Mouse (Mus musculus): Measurements from ENCODE around the gene Lpp. TPM values are rescaled to one million over a fixed set of nuclear protein-coding genes. Genes with fewer than 3 reads are reported as not detected.

The Lpp gene
- total RNA-seq, 2 experiments from 2014 or later: 6.9 to 7.5 TPM

GRCm38 (mm10) chr16:24788973-24789372, 395.7 kb downstream of the Lpp start:
- no peak for TF ChIP-seq CTCF (IDR thresholded peaks at IDR 0.05)
- Histone ChIP-seq H3K4me3 (no peak overlapping the region), H3K27ac (no peak overlapping the region)
- intact Hi-C loops (cut with DNase I): no loop called here
- no peak for DNase-seq (ENCODE audit: extremely low spot score in 1 of 2, low spot score in 2 of 2)

- intact Hi-C loops (cut with DNase I): no loop called here
- no peak for TF ChIP-seq CTCF (IDR thresholded peaks at IDR 0.05)
- Histone ChIP-seq H3K27ac (no peak overlapping the region), H3K4me3 (no peak overlapping the region)
- DNase-seq (ENCODE audit: extremely low spot score in 1 of 2, low spot score in 2 of 2): no peak
Observed at GRCm38 (mm10) chr16:24791387-24791786, 398.1 kb downstream of the Lpp start.

GRCm38 (mm10) chr16:24791984-24792383, 398.7 kb downstream of the Lpp start:
- H3K4me3 ChIP-seq: no peak overlapping the region
- DNase-seq (ENCODE audit: extremely low spot score in 1 of 2, low spot score in 2 of 2): no peak
- no peak overlapping the region for H3K27ac ChIP-seq
- TF ChIP-seq CTCF (IDR thresholded peaks at IDR 0.05): no peak
- intact Hi-C loops (cut with DNase I): no loop called here

DNA sequence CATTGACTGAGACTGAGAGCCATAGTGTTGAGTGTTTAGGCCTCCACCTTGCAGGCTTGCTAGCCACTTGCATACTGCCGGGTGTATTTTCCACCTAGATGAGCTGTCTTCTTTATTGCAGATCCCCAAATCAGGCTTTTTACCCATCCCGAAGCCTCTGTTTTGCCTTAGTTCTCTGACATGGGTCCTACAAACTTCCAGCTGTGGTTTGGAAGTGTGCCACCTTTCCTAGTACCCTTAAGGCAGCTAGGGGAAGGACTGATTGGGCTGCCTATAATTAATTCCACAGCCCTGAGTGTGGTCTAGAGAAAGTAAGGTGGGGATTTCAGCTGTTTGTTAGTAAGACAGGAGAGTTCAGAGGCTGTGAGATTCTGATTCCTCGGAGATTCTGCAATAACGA, 399.5 kb downstream of the Lpp start:
- H3K27ac ChIP-seq: no peak overlapping the region
- intact Hi-C loops (cut with DNase I): no loop called here
- TF ChIP-seq CTCF (IDR thresholded peaks at IDR 0.05): no peak
- H3K4me3 ChIP-seq: no peak overlapping the region
- no peak for DNase-seq (ENCODE audit: extremely low spot score in 1 of 2, low spot score in 2 of 2)

- H3K27ac ChIP-seq: no peak overlapping the region
- H3K4me3 ChIP-seq: no peak overlapping the region
- intact Hi-C loops (cut with DNase I): no loop called here
- no peak for DNase-seq (ENCODE audit: extremely low spot score in 1 of 2, low spot score in 2 of 2)
- TF ChIP-seq CTCF (IDR thresholded peaks at IDR 0.05): no peak
Observed at GRCm38 (mm10) chr16:24794665-24795064, 401.4 kb downstream of the Lpp start.

GRCm38 (mm10) chr16:24801355-24801754, 408.0 kb downstream of the Lpp start:
- Histone ChIP-seq H3K4me3 (no peak overlapping the region), H3K27ac (no peak overlapping the region)
- intact Hi-C loops (cut with DNase I): loop anchor here (10.0 kb wide), 1 partner anchor 513 kb away; no protein-coding TSS in a partner anchor
- no peak for DNase-seq (ENCODE audit: extremely low spot score in 1 of 2, low spot score in 2 of 2)
- TF ChIP-seq CTCF (IDR thresholded peaks at IDR 0.05): no peak

DNA sequence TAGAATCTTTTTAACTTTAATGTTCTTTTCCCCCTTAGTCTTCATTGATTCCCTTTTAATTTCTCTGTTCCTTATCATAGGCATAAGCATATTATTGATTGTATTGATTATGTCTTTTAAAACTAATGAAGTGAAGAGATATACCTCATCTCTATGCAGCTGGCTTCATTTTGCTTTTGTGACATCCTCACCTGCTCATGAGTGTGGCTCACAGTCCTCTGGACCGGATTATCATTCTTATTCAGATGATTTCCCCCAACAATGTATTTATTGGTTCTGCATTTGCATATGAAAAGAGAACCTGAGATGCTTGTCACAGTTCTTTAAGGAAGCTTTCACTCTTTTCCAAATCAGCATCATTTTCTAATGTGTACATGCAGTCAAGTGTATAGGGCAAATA, 408.5 kb downstream of the Lpp start:
- intact Hi-C loops (cut with DNase I): loop anchor here (10.0 kb wide), 1 partner anchor 513 kb away; no protein-coding TSS in a partner anchor
- TF ChIP-seq CTCF (IDR thresholded peaks at IDR 0.05): no peak
- H3K4me3 ChIP-seq: no peak overlapping the region
- no peak for DNase-seq (ENCODE audit: extremely low spot score in 1 of 2, low spot score in 2 of 2)
- H3K27ac ChIP-seq: no peak overlapping the region

DNA sequence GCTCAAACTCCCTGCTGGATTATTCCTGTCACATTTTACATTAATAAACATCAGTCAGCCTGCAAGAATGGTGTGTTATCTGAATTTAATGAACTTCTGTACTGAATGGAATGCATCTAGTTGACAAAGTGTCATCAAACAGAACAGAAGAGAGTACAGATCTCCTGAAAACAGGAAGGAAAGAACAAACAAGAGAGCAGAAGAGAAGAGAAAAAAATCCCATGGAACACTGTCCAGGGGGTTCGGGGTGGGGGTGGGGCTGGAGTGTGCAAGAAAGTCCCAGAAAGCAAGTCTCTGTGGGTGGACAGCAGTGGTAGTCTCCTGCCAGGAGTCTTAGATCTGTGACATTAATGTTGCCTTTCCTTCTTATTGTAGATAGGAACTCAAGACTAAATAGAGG, 412.8 kb downstream of the Lpp start:
- Histone ChIP-seq H3K27ac (no peak overlapping the region), H3K4me3 (no peak overlapping the region)
- no peak for DNase-seq (ENCODE audit: extremely low spot score in 1 of 2, low spot score in 2 of 2)
- TF ChIP-seq CTCF (IDR thresholded peaks at IDR 0.05): no peak
- intact Hi-C loops (cut with DNase I): loop anchor here (10.0 kb wide), 1 partner anchor 509 kb away; no protein-coding TSS in a partner anchor

- intact Hi-C loops (cut with DNase I): loop anchor here (10.0 kb wide), 1 partner anchor 507 kb away; no protein-coding TSS in a partner anchor
- no peak for TF ChIP-seq CTCF (IDR thresholded peaks at IDR 0.05)
- Histone ChIP-seq H3K4me3 (no peak overlapping the region), H3K27ac (no peak overlapping the region)
- no peak for DNase-seq (ENCODE audit: extremely low spot score in 1 of 2, low spot score in 2 of 2)
Observed at GRCm38 (mm10) chr16:24807565-24807964, 414.3 kb downstream of the Lpp start.

DNA sequence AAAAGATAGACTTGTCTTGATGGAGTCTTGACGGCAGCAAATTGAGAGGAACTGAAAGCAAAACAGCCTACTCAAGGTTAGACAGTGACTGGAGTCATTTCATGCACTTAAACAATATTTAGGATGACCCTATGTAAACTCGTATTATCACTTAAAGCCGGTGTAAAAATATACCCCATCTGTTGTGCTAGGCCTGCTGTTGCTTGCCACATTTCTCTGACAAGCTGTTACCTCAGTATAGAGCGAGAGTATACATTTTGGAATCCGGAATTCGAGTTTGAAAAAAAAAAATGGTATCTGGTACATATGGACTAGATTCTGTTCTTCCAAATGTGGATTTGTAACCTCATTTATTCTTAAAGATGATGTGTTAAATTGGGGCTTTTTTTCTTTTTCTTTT, 416.5 kb downstream of the Lpp start:
- no peak overlapping the region for H3K27ac ChIP-seq
- DNase-seq (ENCODE audit: extremely low spot score in 1 of 2, low spot score in 2 of 2): no peak
- H3K4me3 ChIP-seq: no peak overlapping the region
- TF ChIP-seq CTCF (IDR thresholded peaks at IDR 0.05): no peak
- intact Hi-C loops (cut with DNase I): loop anchor here (5.0 to 10.0 kb wide), 2 partner anchors 232 to 505 kb away; no protein-coding TSS in a partner anchor

GRCm38 (mm10) chr16:24816621-24817020, 423.3 kb downstream of the Lpp start:
- H3K27ac ChIP-seq: no peak overlapping the region
- H3K4me3 ChIP-seq: no peak overlapping the region
- TF ChIP-seq CTCF (IDR thresholded peaks at IDR 0.05): no peak
- no peak for DNase-seq (ENCODE audit: extremely low spot score in 1 of 2, low spot score in 2 of 2)
- intact Hi-C loops (cut with DNase I): no loop called here

- DNase-seq (ENCODE audit: extremely low spot score in 1 of 2, low spot score in 2 of 2): no peak
- H3K4me3 ChIP-seq: no peak overlapping the region
- intact Hi-C loops (cut with DNase I): no loop called here
- no peak overlapping the region for H3K27ac ChIP-seq
- TF ChIP-seq CTCF (IDR thresholded peaks at IDR 0.05): no peak
Observed at GRCm38 (mm10) chr16:24817381-24817780, 424.1 kb downstream of the Lpp start.

DNA sequence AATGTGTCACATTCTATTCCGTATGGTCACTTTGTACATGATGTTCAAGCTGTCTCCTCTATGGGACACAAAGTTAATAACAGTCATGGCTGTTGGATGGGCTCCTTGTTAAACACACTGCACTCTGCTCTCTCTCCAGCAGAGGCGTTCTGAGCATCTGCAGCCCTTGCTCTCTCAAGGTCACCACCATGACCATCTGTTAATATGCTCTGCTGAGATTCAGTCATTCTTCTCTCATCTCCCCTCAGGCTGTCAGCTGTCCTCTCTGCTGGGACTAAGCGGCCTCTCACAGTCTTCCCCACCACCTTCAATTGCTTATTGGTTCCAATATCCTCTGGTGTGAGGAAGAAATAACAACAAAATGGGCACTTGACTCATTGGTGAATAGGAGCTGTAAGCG, 425.8 kb downstream of the Lpp start:
- no peak overlapping the region for H3K27ac ChIP-seq
- TF ChIP-seq CTCF (IDR thresholded peaks at IDR 0.05): peak; percentile 16; the same call in 1 of the 2 replicates
- intact Hi-C loops (cut with DNase I): no loop called here
- H3K4me3 ChIP-seq: no peak overlapping the region
- DNase-seq (ENCODE audit: extremely low spot score in 1 of 2, low spot score in 2 of 2): no peak

Data from left cerebral cortex, adult 2 months (tissue).